Mouse (Mus musculus) thymus, adult 2 months (tissue): ENCODE data around the gene Dync2li1. TPM values are rescaled to one million over a fixed set of nuclear protein-coding genes. Genes with fewer than 3 reads are reported as not detected.

Experiments
- DNase-seq: peaks from one replicate; pipeline ENCODE4 v3.0.0; 2021
- H3K27ac ChIP-seq: fragments of 200-500 bp; 2 replicates; pipeline ENCODE4 v1.5.1; 2012; ENCODE audit warnings: low read length, control low read depth; ENCODE audit not compliant: control insufficient read depth, insufficient read depth
- H3K27me3 ChIP-seq: fragments of 200-500 bp; 2 replicates; pipeline ENCODE4 v1.6.1; 2012; ENCODE audit warnings: mild to moderate bottlenecking, low read length, moderate library complexity, mixed read lengths; ENCODE audit not compliant: control insufficient read depth, insufficient read depth
- H3K36me3 ChIP-seq: fragments of 200-500 bp; 2 replicates; pipeline ENCODE4 v1.6.1; 2012; ENCODE audit warnings: mild to moderate bottlenecking, low read length, moderate library complexity; ENCODE audit not compliant: control insufficient read depth, insufficient read depth
- H3K4me1 ChIP-seq: fragments of 200-500 bp; replicated peaks from 2 replicates; pipeline ENCODE4 v1.6.1; 2012; ENCODE audit warnings: low read length; ENCODE audit not compliant: control insufficient read depth, insufficient read depth
- H3K4me3 ChIP-seq: fragments of 200-500 bp; 2 replicates; pipeline ENCODE4 v1.5.1; 2012; ENCODE audit warnings: mild to moderate bottlenecking, low read length, control low read depth, moderate library complexity; ENCODE audit not compliant: control insufficient read depth, insufficient read depth
- CTCF ChIP-seq: fragments of 200-500 bp; IDR thresholded peaks from 2 replicates; pipeline ENCODE4 v1.5.1; 2012; ENCODE audit warnings: mild to moderate bottlenecking, control low read depth, low read length, moderate library complexity, borderline replicate concordance; ENCODE audit not compliant: control insufficient read depth, poor library complexity, insufficient read depth; ENCODE audit errors: extremely low read depth
- POLR2A ChIP-seq: fragments of 200-500 bp; IDR thresholded peaks from 2 replicates; pipeline ENCODE4 v1.6.1; 2012; ENCODE audit warnings: mild to moderate bottlenecking, low read length, control low read depth, moderate library complexity; ENCODE audit not compliant: control insufficient read depth, poor library complexity, insufficient read depth; ENCODE audit errors: extremely low read depth
- WGBS: fragments of 180-500 bp; shearing (Covaris S2); methylation state at CpG from one replicate; pipeline ENCODE4 v1.1.7; 2018; 5-methylcytosine and 5-hydroxymethylcytosine counted together
- polyA plus RNA-seq: library from polyadenylated mRNA; depleted of rRNA; stranded (reverse); fragments of >200 nt; gene quantifications from 2 replicates; pipeline ENCODE4 v1.2.3, GENCODE M21; 2012

The Dync2li1 gene
- polyA plus RNA-seq, 1 experiment: 1.1 TPM

DNA sequence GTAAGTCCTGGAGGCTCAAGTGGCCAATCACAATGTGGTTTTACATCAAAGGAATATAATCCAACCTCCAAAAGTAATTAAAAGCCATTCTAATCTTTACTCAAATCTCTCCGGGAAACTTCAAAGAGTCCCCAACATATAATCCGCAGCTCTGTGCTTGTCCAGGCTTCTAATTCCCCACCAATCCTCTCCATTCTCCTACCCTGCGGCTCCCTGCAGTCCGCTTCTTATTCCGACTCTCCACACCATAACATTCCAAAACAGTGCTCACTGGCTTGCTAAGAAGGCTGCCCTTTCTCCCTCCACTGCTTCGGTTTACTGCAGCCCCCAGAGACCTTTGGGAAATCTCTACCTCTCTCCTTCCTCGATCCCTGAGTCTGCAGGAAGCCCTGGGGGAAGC lies 47.8 kb downstream of the Dync2li1 start:
- no peaks in the 10 kb centered on the region for H3K36me3 ChIP-seq
- H3K27me3 ChIP-seq: peaks cover 6% of the 10 kb centered on the region
- no peak for TF ChIP-seq CTCF
- no peak for TF ChIP-seq POLR2A

DNA sequence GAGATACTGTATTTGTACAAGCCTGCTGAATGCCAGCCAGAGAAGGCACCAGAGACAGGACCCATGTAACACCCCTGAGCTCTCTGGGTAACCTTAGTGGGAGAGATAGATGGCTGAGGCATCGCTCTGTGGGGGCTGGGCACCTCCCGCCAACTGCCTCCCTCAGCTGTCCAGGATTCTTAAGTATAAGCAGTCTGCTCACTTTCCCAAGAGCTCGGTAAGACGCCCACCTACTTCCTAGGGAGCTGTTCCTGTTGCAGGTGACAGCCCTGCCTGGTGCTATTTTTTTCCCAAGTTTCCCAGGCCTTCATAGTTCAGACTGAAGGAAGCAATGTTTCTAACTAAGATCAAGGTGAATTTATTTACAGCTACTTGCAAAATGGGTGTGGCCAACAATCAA lies 48.9 kb downstream of the Dync2li1 start:
- H3K27ac ChIP-seq: no peak overlapping the region
- no peak for TF ChIP-seq POLR2A
- TF ChIP-seq CTCF: no peak
- 81% methylated on average over 4 of the region's 4 CpGs for WGBS
- H3K4me1 ChIP-seq: no peaks in the 10 kb centered on the region
- DNase-seq: no peak
- peaks cover 6% of the 10 kb centered on the region for H3K27me3 ChIP-seq
- no peaks in the 10 kb centered on the region for H3K36me3 ChIP-seq
- H3K4me3 ChIP-seq: no peak overlapping the region

More for the DNA sequence above, 47.8 kb downstream of the Dync2li1 start:
- no peak overlapping the region for H3K27ac ChIP-seq
- no peak overlapping the region for H3K4me3 ChIP-seq
- WGBS: 81% methylated on average over 7 of the region's 7 CpGs
- no peak for DNase-seq
- H3K4me1 ChIP-seq: no peaks in the 10 kb centered on the region

DNA sequence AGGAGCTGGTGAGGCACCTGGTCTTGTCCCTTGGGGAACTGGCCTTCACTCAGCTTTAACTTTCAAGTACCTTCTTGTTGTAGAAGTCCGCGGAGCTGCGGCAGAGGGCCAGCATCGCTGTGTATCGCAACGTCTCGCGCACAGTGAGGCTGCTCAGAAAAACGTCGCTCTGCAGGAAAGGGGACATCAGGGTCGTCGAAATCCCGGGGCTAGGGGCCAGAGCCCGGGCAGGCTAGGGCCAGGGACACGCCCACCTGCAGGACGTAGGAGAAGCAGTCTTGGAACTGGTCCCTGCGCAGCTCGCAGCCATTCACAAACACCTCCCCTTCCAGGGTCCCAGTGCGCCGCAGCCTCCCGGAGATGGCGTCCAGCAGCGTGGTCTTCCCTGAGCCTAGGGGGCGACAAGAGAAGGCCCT lies 49.7 kb downstream of the Dync2li1 start, which contains the start of gene Abcg8:
Abcg8 (plus strand) TSS at position 352 of the 416 bp plus-strand sequence.
- no peak for DNase-seq
- Histone ChIP-seq H3K4me3 (no peak within 1 kb of the TSS), H3K27ac (no peak within 1 kb of the TSS), H3K36me3 (no peaks in the 10 kb centered on the region), H3K4me1 (no peaks in the 10 kb centered on the region), H3K27me3 (peaks cover 6% of the 10 kb centered on the region)
- TF ChIP-seq CTCF (no peak), POLR2A (no peak)
- 10% methylated on average over 24 of the region's 24 CpGs for WGBS

GRCm38 (mm10) chr17:84677595-84677994 lies 51.3 kb downstream of the Dync2li1 start:
- H3K4me1 ChIP-seq: no peaks in the 10 kb centered on the region
- H3K27ac ChIP-seq: no peak overlapping the region
- 31% methylated on average over 11 of the region's 11 CpGs for WGBS
- TF ChIP-seq CTCF (no peak), POLR2A (no peak)
- no peak overlapping the region for H3K4me3 ChIP-seq
- H3K36me3 ChIP-seq: no peaks in the 10 kb centered on the region
- H3K27me3 ChIP-seq: peaks cover 6% of the 10 kb centered on the region
- no peak for DNase-seq

DNA sequence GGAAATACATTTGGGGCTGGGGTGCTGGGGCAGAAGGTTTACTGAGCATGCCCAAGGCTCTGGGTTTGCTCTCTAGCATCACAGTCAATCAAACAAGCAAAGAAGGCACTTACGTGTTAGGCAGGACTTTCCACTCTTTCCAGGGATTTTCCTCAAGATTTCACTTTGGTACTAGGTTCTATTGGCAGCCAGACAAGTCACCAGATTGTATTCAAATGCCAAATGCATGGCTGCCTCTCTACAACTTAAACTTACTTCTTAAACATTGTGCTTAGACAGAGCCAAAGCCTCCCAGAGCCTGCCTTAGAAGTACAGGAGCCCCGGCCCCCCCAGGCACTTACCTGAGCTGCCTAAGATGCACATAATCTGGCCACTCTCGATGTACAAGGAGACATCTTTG lies 55.4 kb downstream of the Dync2li1 start:
- Histone ChIP-seq H3K36me3 (no peaks in the 10 kb centered on the region), H3K27me3 (no peaks in the 10 kb centered on the region), H3K4me3 (no peak overlapping the region), H3K4me1 (no peaks in the 10 kb centered on the region), H3K27ac (no peak overlapping the region)
- TF ChIP-seq CTCF (no peak), POLR2A (no peak)
- WGBS: 87% methylated on average over 3 of the region's 3 CpGs
- DNase-seq: no peak

- Histone ChIP-seq H3K4me1 (no peaks in the 10 kb centered on the region), H3K4me3 (no peak within 1 kb of the TSS), H3K27me3 (no peaks in the 10 kb centered on the region), H3K36me3 (no peaks in the 10 kb centered on the region), H3K27ac (no peak within 1 kb of the TSS)
- no peak for DNase-seq
- WGBS: 93% methylated on average over 18 of the region's 18 CpGs
- TF ChIP-seq CTCF (no peak), POLR2A (no peak)
Measured at GRCm38 (mm10) chr17:84682734-84683717, 56.7 kb downstream of the Dync2li1 start, which contains the start of gene Abcg5. TSS of gene Abcg5 (minus strand) at chr17:84683011.
